Mouse (Mus musculus) gastrocnemius, adult 8-10 months (tissue): ENCODE data around the gene Cfap65. TPM values are rescaled to one million over a fixed set of nuclear protein-coding genes. Genes with fewer than 3 reads are reported as not detected.

Experiments
- DNase-seq, 2 experiments: peaks; one replicate each; pipeline ENCODE4 v3.0.0; 2022; ENCODE audit warnings: low spot score in 2 of 2
- microRNA-seq: library from miRNA; unstranded; fragments of <30 nt; microRNA quantifications from one replicate; pipeline ENCODE4 v1.2.0, GENCODE M21; 2022
- total RNA-seq, 4 experiments: library from RNA; stranded (reverse); gene quantifications; 2 replicates each; pipeline ENCODE4 v1.2.4; 2022

Cfap65 gene
- total RNA-seq, 4 experiments from 2014 or later, result not detected

- no peak for DNase-seq
Observed at GRCm38 (mm10) chr1:74882828-74883227, 52.6 kb downstream of the Cfap65 start.

DNA sequence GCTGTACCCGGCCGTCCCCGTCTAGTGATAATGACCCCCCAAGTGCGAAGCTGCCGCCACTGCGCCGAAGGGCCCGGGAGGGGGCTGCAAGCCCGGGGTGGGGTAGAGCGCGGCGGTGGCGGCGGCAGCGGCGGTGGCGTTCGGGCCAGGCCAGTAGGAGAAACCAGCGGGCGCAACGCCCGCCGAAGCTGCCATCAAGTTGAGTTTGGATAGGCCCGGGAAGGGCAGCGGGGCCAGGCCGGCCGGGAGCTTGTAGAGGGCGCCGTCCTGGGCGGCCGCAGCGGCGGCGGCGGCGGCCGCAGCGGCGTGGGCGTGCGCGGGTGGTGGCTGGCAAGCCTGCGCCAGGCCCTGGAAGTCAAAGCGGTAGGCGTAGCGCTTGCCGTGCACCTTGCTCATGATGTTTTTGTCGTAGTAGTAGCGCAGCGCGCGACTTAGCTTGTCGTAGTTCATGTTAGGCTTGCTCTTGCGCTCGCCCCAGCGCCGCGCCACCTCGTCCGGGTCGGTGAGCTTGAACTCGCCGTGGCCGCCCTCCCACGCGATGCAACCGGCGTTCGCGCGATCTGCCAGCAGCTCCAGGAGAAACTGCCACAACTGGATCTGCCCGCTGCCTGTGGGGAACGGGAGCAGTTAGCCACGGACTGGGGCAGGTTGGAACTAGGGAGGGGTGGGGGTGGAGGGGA is 53.2 kb downstream of the Cfap65 start:
- no peak for DNase-seq

DNA sequence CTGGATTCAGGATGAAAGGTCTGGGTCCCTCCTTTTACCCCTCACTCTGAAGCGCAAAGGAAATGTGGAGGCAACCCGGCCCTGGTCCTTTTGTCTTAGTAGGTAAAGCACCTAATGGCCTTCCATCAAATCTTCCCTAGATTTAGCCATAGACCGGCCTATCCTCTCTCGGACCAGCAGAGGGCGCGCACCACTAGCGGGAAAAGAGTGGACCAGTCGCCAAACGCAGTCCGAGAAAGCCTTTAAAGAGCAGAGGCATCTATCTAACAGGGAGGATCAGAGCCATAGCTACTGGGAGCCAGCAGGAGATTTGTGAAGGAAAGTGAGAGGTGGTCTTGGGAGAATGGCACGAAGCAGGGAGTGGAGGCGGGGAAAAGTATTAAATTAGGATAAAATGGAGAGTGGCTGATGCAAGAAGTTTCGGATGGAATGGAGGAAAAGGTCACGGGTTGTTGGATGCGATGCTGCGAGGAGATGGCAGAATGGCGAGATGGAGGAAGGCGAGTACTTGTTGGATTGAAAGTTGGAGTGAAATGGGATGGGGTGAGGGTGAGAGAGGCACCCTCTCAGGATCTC is 54.5 kb downstream of the Cfap65 start:
- peak; percentile 14 to 32 for DNase-seq

- DNase-seq, result no peak
Observed at GRCm38 (mm10) chr1:74877199-74877598, 58.2 kb downstream of the Cfap65 start.

GRCm38 (mm10) chr1:74872218-74872617 is 63.2 kb downstream of the Cfap65 start:
- DNase-seq, result no peak

GRCm38 (mm10) chr1:74861783-74862182 is 73.6 kb downstream of the Cfap65 start:
- no peak for DNase-seq

GRCm38 (mm10) chr1:74859223-74859984 is 76.0 kb downstream of the Cfap65 start:
- DNase-seq, result no peak

GRCm38 (mm10) chr1:74858805-74859204 is 76.6 kb downstream of the Cfap65 start:
- no peak for DNase-seq

GRCm38 (mm10) chr1:74858171-74858719 is 77.2 kb downstream of the Cfap65 start:
- no peak for DNase-seq

- no peak for DNase-seq
Observed at GRCm38 (mm10) chr1:74857677-74858076, 77.7 kb downstream of the Cfap65 start.

DNA sequence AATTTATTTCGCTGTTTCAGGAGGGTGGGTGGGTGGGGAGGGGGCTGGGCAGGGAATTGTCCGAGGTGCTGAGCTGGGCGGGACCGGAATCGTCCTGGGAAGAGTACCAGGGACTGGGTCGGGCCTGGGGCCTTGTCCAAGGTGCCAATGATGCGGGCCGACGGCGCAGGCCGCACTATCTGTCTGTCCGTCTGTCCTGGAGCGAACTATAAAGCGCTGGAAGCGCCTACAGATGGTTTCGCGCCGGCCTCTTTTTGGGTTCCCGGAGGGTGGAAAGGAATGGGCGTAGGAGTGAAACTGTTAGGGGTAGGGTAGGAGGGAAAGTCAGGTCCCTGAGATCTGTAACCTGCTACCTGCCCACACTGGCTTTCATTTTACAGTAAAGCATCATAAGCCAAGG is 78.2 kb downstream of the Cfap65 start:
- no peak for DNase-seq

GRCm38 (mm10) chr1:74856791-74857190 is 78.6 kb downstream of the Cfap65 start:
- no peak for DNase-seq

GRCm38 (mm10) chr1:74856439-74856720 is 79.0 kb downstream of the Cfap65 start:
- no peak for DNase-seq

- no peak for DNase-seq
Observed at GRCm38 (mm10) chr1:74855651-74856438, 79.6 kb downstream of the Cfap65 start.

GRCm38 (mm10) chr1:74855156-74855555 is 80.2 kb downstream of the Cfap65 start:
- DNase-seq, result no peak

- peak; percentile 54 to 68 for DNase-seq
Observed at GRCm38 (mm10) chr1:74854306-74855056, 80.9 kb downstream of the Cfap65 start, which contains the start of gene Cdk5r2. TSS of gene Cdk5r2 (plus strand) at chr1:74854934.

Small RNAs within 50 kb of the gene (microRNA-seq; reads per million reads assigned to microRNA genes)
- gene Mir375, result 171 reads per million, percentile 58 among the genes with 10 or more reads in this experiment

Other genes with a start within 250 kb of the Cfap65 start
- 10 to 100 TPM; 44.3 to 72.8 (median 67.1) TPM for gene Cyp27a1, start 222.0 kb downstream of the Cfap65 start, total RNA-seq
- 100 to 1,000 TPM in 3 of 4 experiments, 10 to 100 TPM in 1; 76.0 to 167 (median 125) TPM for gene Prkag3, start 186.4 kb downstream of the Cfap65 start, total RNA-seq
- under 1 TPM in 3 of 4 experiments, not detected in 1; 0.27 to 0.72 (median 0.48) TPM for gene Wnt6, start 163.7 kb downstream of the Cfap65 start, total RNA-seq
- under 1 TPM in 1 of 4 experiments, not detected in 3; 0.16 TPM for gene Wnt10a, start 144.1 kb downstream of the Cfap65 start, total RNA-seq
- not detected for gene Cdk5r2, start 80.7 kb downstream of the Cfap65 start, total RNA-seq
- gene Fev, start 50.2 kb downstream of the Cfap65 start, total RNA-seq, result not detected
- gene Cryba2, start 42.5 kb downstream of the Cfap65 start, total RNA-seq, result not detected
- under 1 TPM in 2 of 4 experiments, not detected in 2; 0.16 to 0.19 TPM for gene Ihh, start 16.1 kb upstream of the Cfap65 start, total RNA-seq
- gene Nhej1, start 189.6 kb upstream of the Cfap65 start, total RNA-seq, result 1 to 10 TPM; 4.3 to 5.7 (median 4.7) TPM
- under 1 TPM in 2 of 4 experiments, not detected in 2; 0.22 to 0.27 TPM for gene Slc23a3, start 198.3 kb upstream of the Cfap65 start, total RNA-seq
- gene Cnppd1, start 207.1 kb upstream of the Cfap65 start, total RNA-seq, result 10 to 100 TPM; 15.6 to 18.5 (median 15.9) TPM
- 10 to 100 TPM in 1 of 4 experiments, 1 to 10 TPM in 3; 7.6 to 10.3 (median 9.2) TPM for gene Retreg2, start 207.2 kb upstream of the Cfap65 start, total RNA-seq
- gene Zfand2b, start 233.0 kb upstream of the Cfap65 start, total RNA-seq, result 10 to 100 TPM; 14.1 to 20.1 (median 15.3) TPM
- gene Abcb6, start 244.8 kb upstream of the Cfap65 start, total RNA-seq, result 10 to 100 TPM; 18.4 to 20.8 (median 19.1) TPM